Mouse (Mus musculus) heart, embryonic 10.5 days (tissue): ENCODE data around the gene H2al1n. TPM values are rescaled to one million over a fixed set of nuclear protein-coding genes. Genes with fewer than 3 reads are reported as not detected.
"Not testable (repeated sequence)": the region's sequence is repeated elsewhere in the genome, so short reads cannot be mapped to it uniquely, and the experiment has no call there.

Experiments
- DNase-seq: peaks from one replicate; pipeline ENCODE4 v3.0.0-alpha.2; 2017; ENCODE audit warnings: low spot score
- H3K27ac ChIP-seq: fragments of 300-500 bp; sonication (generic); 2 replicates; pipeline ENCODE4 v1.5.1; 2016; ENCODE audit warnings: mild to moderate bottlenecking
- H3K27me3 ChIP-seq: fragments of 300-500 bp; sonication (generic); 2 replicates; pipeline ENCODE4 v1.6.1; 2016; ENCODE audit warnings: mild to moderate bottlenecking; ENCODE audit not compliant: poor library complexity, insufficient read depth, severe bottlenecking
- H3K36me3 ChIP-seq: fragments of 300-500 bp; sonication (generic); 2 replicates; pipeline ENCODE4 v1.6.1; 2016; ENCODE audit warnings: mild to moderate bottlenecking, moderate library complexity
- H3K4me1 ChIP-seq: fragments of 300-500 bp; sonication (generic); 2 replicates; pipeline ENCODE4 v1.6.1; 2016; ENCODE audit warnings: mild to moderate bottlenecking
- H3K4me3 ChIP-seq: fragments of 300-500 bp; sonication (generic); 2 replicates; pipeline ENCODE4 v1.5.1; 2016; ENCODE audit warnings: mild to moderate bottlenecking, moderate library complexity
- H3K9me3 ChIP-seq: fragments of 300-500 bp; sonication (generic); 2 replicates; pipeline ENCODE4 v1.6.1; 2016; ENCODE audit warnings: mild to moderate bottlenecking, moderate library complexity
- WGBS: fragments of 180-500 bp; shearing (Covaris S2); methylation state at CpG from one replicate; pipeline ENCODE4 v1.1.7; 2016; 5-methylcytosine and 5-hydroxymethylcytosine counted together
- polyA plus RNA-seq: library from polyadenylated mRNA; unstranded; fragments of >200 nt; fragmentation: Nextera tagmentation; extraction: Ambion mirVana; gene quantifications from 2 replicates; pipeline ENCODE4 v1.2.1, GENCODE M21; 2016

H2al1n gene
- not detected in 2 replicates for polyA plus RNA-seq

DNA sequence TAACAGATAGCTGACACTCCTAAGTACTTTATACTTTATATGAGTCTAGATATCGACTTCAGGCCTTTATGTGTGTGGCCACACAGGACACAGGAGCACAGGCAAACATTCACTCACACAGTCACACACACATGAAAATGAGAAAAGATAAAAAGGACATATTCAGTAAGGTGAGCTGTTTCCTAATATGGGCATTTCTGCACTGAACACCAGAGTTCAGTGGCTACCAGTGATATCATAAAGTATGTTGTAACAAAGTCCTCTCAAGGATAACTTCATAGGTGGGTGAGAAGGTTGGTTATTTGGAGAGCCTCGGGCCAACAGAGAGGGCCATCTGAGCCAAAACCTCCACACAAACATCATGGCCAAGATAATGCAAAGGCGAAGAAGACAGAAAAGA is at the start of gene H2al1n:
H2al1n (plus strand) TSS at position 301 of the 400 bp plus-strand sequence.
- 68% methylated on average over 3 of the region's 3 CpGs for WGBS
- not testable (repeated sequence) for H3K36me3 ChIP-seq, DNase-seq

DNA sequence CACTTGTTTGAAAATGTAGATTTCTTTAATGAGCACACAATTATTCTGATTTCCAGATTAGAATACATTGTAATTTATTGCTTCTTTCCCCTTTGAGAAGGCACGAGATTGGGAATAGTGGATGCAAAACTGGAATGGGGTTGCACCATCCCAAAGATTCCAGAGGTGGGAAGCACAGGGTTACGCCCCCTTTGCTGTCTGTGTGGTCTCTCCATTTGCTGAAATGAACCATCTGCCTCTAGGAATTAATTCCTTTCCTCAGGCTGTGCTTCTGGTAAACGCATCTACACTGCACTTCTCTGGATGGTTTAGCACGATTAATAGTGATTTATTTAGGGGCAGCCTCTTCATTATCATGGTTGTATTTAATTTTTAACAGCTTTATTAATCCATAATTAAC is 11.7 kb upstream of the H2al1n start:
- H3K4me3 ChIP-seq: no peak overlapping the region
- H3K27me3 ChIP-seq: no peaks in the 10 kb centered on the region
- WGBS: 62% methylated on average over 4 of the region's 4 CpGs
- no peak overlapping the region for H3K27ac ChIP-seq
- H3K36me3 ChIP-seq: no peaks in the 10 kb centered on the region
- H3K4me1 ChIP-seq: no peaks in the 10 kb centered on the region
- H3K9me3 ChIP-seq: no peaks in the 10 kb centered on the region
- no peak for DNase-seq

More for the DNA sequence above, at the start of gene H2al1n:
- H3K27me3 ChIP-seq, H3K27ac ChIP-seq, H3K4me1 ChIP-seq, H3K4me3 ChIP-seq, H3K9me3 ChIP-seq: not testable (repeated sequence)

DNA sequence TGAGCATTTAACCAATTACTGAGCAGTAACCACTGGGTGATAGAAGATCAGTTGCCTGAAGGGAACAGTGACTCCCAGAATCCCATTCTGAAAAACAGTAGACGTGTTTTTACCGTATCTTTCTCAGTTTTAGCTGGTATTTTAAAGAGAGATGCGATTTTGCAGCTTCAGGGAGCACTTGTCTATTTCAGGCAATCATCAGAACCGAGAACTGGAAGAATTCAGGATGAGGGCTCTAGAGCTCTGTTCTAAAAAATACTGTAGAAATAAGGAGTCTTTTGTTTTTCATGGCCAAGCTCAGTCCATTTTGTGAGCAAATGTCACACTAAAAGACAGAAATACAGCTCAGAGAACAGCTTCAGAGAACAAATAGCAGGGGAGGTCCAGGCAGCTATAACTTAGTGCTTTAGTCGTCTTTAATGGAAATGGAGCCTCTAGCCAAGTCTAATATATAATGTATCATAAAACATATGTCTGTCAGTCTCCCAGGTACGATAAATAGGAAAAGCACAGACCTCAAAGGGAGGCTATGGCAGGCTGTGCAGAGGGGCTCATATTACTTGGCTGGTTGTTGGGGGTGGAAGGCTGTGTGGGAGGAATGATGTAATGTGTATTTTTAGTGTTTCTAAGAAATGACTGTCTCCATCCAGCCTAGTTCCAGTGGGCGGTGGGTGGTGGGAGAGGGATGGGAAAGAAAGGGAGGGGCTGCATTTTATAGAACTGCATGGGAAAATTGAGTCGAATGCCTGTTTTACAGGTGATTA is 4.7 kb upstream of the H2al1n start:
- no peaks in the 10 kb centered on the region for H3K9me3 ChIP-seq
- 56% methylated on average over 8 of the region's 8 CpGs for WGBS
- H3K4me1 ChIP-seq: no peaks in the 10 kb centered on the region
- no peak overlapping the region for H3K27ac ChIP-seq
- H3K4me3 ChIP-seq: no peak overlapping the region
- DNase-seq: peak; percentile 70
- H3K27me3 ChIP-seq: no peaks in the 10 kb centered on the region
- H3K36me3 ChIP-seq: no peaks in the 10 kb centered on the region

DNA sequence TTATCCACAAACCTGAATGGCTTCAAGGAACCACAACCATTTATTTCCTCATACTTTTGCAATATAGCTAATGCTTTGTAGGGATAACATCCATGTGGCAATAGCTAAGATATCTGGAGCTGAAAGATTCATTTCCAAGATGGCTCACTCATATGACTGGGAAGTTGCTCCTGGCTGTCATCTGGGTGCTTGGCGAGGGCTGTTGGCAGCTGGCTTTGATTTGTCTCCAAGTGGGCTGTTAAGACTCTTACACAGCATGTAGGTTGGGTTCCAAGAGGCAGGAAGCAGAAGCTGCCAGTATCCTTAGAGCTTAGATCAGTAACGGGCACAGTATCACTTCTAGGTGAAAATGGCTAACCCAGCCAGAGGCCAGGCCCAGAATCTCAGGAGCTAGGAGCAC is 18.3 kb downstream of the H2al1n start:
- DNase-seq: no peak
- no peaks in the 10 kb centered on the region for H3K9me3 ChIP-seq
- H3K27ac ChIP-seq: no peak overlapping the region
- H3K36me3 ChIP-seq: no peaks in the 10 kb centered on the region
- no peaks in the 10 kb centered on the region for H3K27me3 ChIP-seq
- H3K4me1 ChIP-seq: no peaks in the 10 kb centered on the region
- H3K4me3 ChIP-seq: no peak overlapping the region
- 70% methylated on average over 2 of the region's 2 CpGs for WGBS

DNA sequence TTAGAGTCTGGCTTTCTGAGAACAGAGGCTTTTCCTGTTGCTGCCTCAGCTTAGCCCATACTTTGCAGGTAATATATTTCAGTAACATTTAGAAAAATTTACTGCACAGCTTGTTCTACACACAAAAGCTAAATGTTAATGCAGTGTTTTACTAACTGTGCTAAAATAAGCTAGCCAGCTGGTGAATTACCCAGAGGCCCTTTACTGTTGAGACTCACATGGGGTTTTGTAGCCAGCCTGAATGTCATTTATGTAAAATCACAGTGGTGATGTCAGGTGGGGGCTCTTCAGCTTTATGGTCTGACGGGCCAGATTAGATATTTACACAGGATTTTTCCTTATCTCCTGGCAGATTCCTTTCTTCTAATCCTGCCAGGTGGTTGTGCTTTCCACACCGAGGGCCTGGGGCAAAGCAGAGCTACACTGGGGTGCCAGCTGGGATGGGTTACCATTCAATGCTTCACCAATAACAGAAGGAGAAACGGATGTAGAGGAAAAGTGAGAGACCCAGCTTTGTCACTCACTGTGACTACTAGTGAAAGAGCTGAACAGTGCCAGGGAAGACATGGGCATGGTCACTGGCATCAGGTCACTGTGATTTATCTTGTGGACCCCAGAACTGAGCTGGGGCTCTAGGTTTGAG is 48.8 kb downstream of the H2al1n start:
- no peak overlapping the region for H3K4me3 ChIP-seq
- H3K27me3 ChIP-seq: no peaks in the 10 kb centered on the region
- no peaks in the 10 kb centered on the region for H3K4me1 ChIP-seq
- no peak for DNase-seq
- no peaks in the 10 kb centered on the region for H3K36me3 ChIP-seq
- no peaks in the 10 kb centered on the region for H3K9me3 ChIP-seq
- 60% methylated on average over 3 of the region's 3 CpGs for WGBS
- H3K27ac ChIP-seq: no peak overlapping the region
